Mouse (Mus musculus): ENCODE results near the gene Adam19. TPM values are rescaled to one million over a fixed set of nuclear protein-coding genes. Genes with fewer than 3 reads are reported as not detected.

The Adam19 gene
- polyA plus RNA-seq, 1 experiment: 43.2 TPM

GRCm38 (mm10) chr11:46077304-46077703, 21.5 kb downstream of the Adam19 start:
- H3K4me2 ChIP-seq (ENCODE audit: low read depth): no peak overlapping the region
- no peak overlapping the region for H3K4me3 ChIP-seq
- peaks cover 55% of the 10 kb centered on the region for H3K79me2 ChIP-seq (ENCODE audit: control insufficient read depth, insufficient read depth)
- H3K27me3 ChIP-seq (ENCODE audit: control insufficient read depth, insufficient read depth, insufficient read length): no peaks in the 10 kb centered on the region
- TF ChIP-seq POLR2A (IDR thresholded peaks at IDR 0.05; ENCODE audit: insufficient read length, low read depth): peak; percentile 8
- no peak for TF ChIP-seq E2F4 (IDR thresholded peaks at IDR 0.05; ENCODE audit: insufficient read depth)
- H3K36me3 ChIP-seq (ENCODE audit: control insufficient read depth, insufficient read depth): peaks cover 43% of the 10 kb centered on the region
- no peak overlapping the region for H3ac ChIP-seq (ENCODE audit: control insufficient read depth, insufficient read length)

- H3K79me2 ChIP-seq (ENCODE audit: control insufficient read depth, insufficient read depth): peaks cover 61% of the 10 kb centered on the region
- H3K27me3 ChIP-seq (ENCODE audit: control insufficient read depth, insufficient read depth, insufficient read length): no peaks in the 10 kb centered on the region
- H3K36me3 ChIP-seq (ENCODE audit: control insufficient read depth, insufficient read depth): peaks cover 48% of the 10 kb centered on the region
- H3ac ChIP-seq (ENCODE audit: control insufficient read depth, insufficient read length): no peak overlapping the region
- no peak overlapping the region for H3K4me2 ChIP-seq (ENCODE audit: low read depth)
- no peak overlapping the region for H3K4me3 ChIP-seq
- TF ChIP-seq MAX (IDR thresholded peaks at IDR 0.05; ENCODE audit: low read depth): no peak
- TF ChIP-seq USF1 (IDR thresholded peaks at IDR 0.05; ENCODE audit: low read depth): no peak
- TF ChIP-seq CEBPB (IDR thresholded peaks at IDR 0.05; ENCODE audit: insufficient read depth, poor library complexity, severe bottlenecking): no peak
- no peak for TF ChIP-seq REST (IDR thresholded peaks at IDR 0.05; ENCODE audit: insufficient read depth, insufficient read length)
- no peak for TF ChIP-seq E2F4 (IDR thresholded peaks at IDR 0.05; ENCODE audit: insufficient read depth)
- TF ChIP-seq TCF12 (IDR thresholded peaks at IDR 0.05; ENCODE audit: insufficient read depth, poor library complexity, severe bottlenecking): no peak
- TF ChIP-seq POLR2AphosphoS2 (IDR thresholded peaks at IDR 0.05; ENCODE audit: insufficient read length, low read depth): no peak
- TF ChIP-seq MYOG (IDR thresholded peaks at IDR 0.05; ENCODE audit: control insufficient read depth in 1 of 3, insufficient read depth in 1 of 3, insufficient read length in 2 of 3, low read depth in 2 of 3): no peak
- TF ChIP-seq TCF3 (IDR thresholded peaks at IDR 0.05; ENCODE audit: insufficient read length, low read depth): no peak
- TF ChIP-seq POLR2A (IDR thresholded peaks at IDR 0.05; ENCODE audit: insufficient read length, low read depth): no peak
- no peak for TF ChIP-seq MYOD1 (IDR thresholded peaks at IDR 0.05; ENCODE audit: control insufficient read depth in 1 of 3, insufficient read length in 2 of 3, low read depth in 2 of 3)
- no peak for TF ChIP-seq SRF (IDR thresholded peaks at IDR 0.05; ENCODE audit: control insufficient read depth, insufficient read length, low read depth)
Observed at GRCm38 (mm10) chr11:46077732-46078375, 22.1 kb downstream of the Adam19 start.

GRCm38 (mm10) chr11:46081075-46081474, 25.3 kb downstream of the Adam19 start:
- TF ChIP-seq REST (IDR thresholded peaks at IDR 0.05; ENCODE audit: insufficient read depth, insufficient read length): no peak
- TF ChIP-seq TCF3 (IDR thresholded peaks at IDR 0.05; ENCODE audit: insufficient read length, low read depth): no peak
- no peak for TF ChIP-seq USF1 (IDR thresholded peaks at IDR 0.05; ENCODE audit: low read depth)
- 0 out of 2 replicates have a peak, but pooled peaks have one; percentile 13 for TF ChIP-seq CEBPB (IDR thresholded peaks at IDR 0.05; ENCODE audit: insufficient read depth, poor library complexity, severe bottlenecking)
- no peak for TF ChIP-seq MYOG (IDR thresholded peaks at IDR 0.05; ENCODE audit: control insufficient read depth in 1 of 3, insufficient read depth in 1 of 3, insufficient read length in 2 of 3, low read depth in 2 of 3)
- TF ChIP-seq MYOD1 (IDR thresholded peaks at IDR 0.05; ENCODE audit: control insufficient read depth in 1 of 3, insufficient read length in 2 of 3, low read depth in 2 of 3): no peak
- H3K27me3 ChIP-seq (ENCODE audit: control insufficient read depth, insufficient read depth, insufficient read length): no peaks in the 10 kb centered on the region
- peaks cover 75% of the 10 kb centered on the region for H3K79me2 ChIP-seq (ENCODE audit: control insufficient read depth, insufficient read depth)
- H3K36me3 ChIP-seq (ENCODE audit: control insufficient read depth, insufficient read depth): peaks cover 47% of the 10 kb centered on the region
- no peak overlapping the region for H3ac ChIP-seq (ENCODE audit: control insufficient read depth, insufficient read length)
- H3K4me3 ChIP-seq: no peak overlapping the region
- no peak overlapping the region for H3K4me2 ChIP-seq (ENCODE audit: low read depth)

- Histone ChIP-seq H3K79me2 (ENCODE audit: control insufficient read depth, insufficient read depth) (peaks cover 63% of the 10 kb centered on the region), H3K36me3 (ENCODE audit: control insufficient read depth, insufficient read depth) (peaks cover 29% of the 10 kb centered on the region), H3K4me2 (ENCODE audit: low read depth) (no peak overlapping the region), H3K27me3 (ENCODE audit: control insufficient read depth, insufficient read depth, insufficient read length) (no peaks in the 10 kb centered on the region), H3K4me3 (no peak overlapping the region), H3ac (ENCODE audit: control insufficient read depth, insufficient read length) (no peak overlapping the region)
- no peak for TF ChIP-seq POLR2A (IDR thresholded peaks at IDR 0.05; ENCODE audit: insufficient read length, low read depth)
- no peak for TF ChIP-seq TCF3 (IDR thresholded peaks at IDR 0.05; ENCODE audit: insufficient read length, low read depth)
Observed at GRCm38 (mm10) chr11:46083405-46083804, 27.6 kb downstream of the Adam19 start.

GRCm38 (mm10) chr11:46083835-46084444, 28.1 kb downstream of the Adam19 start:
- Histone ChIP-seq H3K27me3 (ENCODE audit: control insufficient read depth, insufficient read depth, insufficient read length) (no peaks in the 10 kb centered on the region), H3K79me2 (ENCODE audit: control insufficient read depth, insufficient read depth) (peaks cover 65% of the 10 kb centered on the region), H3ac (ENCODE audit: control insufficient read depth, insufficient read length) (no peak overlapping the region), H3K4me2 (ENCODE audit: low read depth) (peak overlapping the region; percentile 35), H3K4me3 (no peak overlapping the region), H3K36me3 (ENCODE audit: control insufficient read depth, insufficient read depth) (peaks cover 24% of the 10 kb centered on the region)
- TF ChIP-seq MYOD1 (IDR thresholded peaks at IDR 0.05; ENCODE audit: control insufficient read depth in 1 of 3, insufficient read length in 2 of 3, low read depth in 2 of 3): no peak
- no peak for TF ChIP-seq CEBPB (IDR thresholded peaks at IDR 0.05; ENCODE audit: insufficient read depth, poor library complexity, severe bottlenecking)
- no peak for TF ChIP-seq USF1 (IDR thresholded peaks at IDR 0.05; ENCODE audit: low read depth)
- TF ChIP-seq TCF12 (IDR thresholded peaks at IDR 0.05; ENCODE audit: insufficient read depth, poor library complexity, severe bottlenecking): no peak
- no peak for TF ChIP-seq MAX (IDR thresholded peaks at IDR 0.05; ENCODE audit: low read depth)
- TF ChIP-seq REST (IDR thresholded peaks at IDR 0.05; ENCODE audit: insufficient read depth, insufficient read length): no peak
- TF ChIP-seq POLR2AphosphoS2 (IDR thresholded peaks at IDR 0.05; ENCODE audit: insufficient read length, low read depth): no peak

All from myocyte (in vitro differentiated cells).